Mouse (Mus musculus) heart, postnatal 25 days (tissue): ENCODE data around the gene Gk. TPM values are rescaled to one million over a fixed set of nuclear protein-coding genes. Genes with fewer than 3 reads are reported as not detected.

Experiments
- DNase-seq: peaks from one replicate; pipeline ENCODE4 v3.0.0; 2022; ENCODE audit warnings: low spot score
- intact Hi-C: fragments of 180-260 bp; cut with DNase I; formaldehyde crosslinking; loops from one replicate; pipeline ENCODE4 v1.15.1; 2025
- total RNA-seq, 2 experiments: library from RNA; stranded (reverse); gene quantifications; 2 replicates each; pipeline ENCODE4 v1.2.3; 2021

Gene Gk
- 10 to 100 TPM; 25.4 to 29.7 TPM for total RNA-seq

DNA sequence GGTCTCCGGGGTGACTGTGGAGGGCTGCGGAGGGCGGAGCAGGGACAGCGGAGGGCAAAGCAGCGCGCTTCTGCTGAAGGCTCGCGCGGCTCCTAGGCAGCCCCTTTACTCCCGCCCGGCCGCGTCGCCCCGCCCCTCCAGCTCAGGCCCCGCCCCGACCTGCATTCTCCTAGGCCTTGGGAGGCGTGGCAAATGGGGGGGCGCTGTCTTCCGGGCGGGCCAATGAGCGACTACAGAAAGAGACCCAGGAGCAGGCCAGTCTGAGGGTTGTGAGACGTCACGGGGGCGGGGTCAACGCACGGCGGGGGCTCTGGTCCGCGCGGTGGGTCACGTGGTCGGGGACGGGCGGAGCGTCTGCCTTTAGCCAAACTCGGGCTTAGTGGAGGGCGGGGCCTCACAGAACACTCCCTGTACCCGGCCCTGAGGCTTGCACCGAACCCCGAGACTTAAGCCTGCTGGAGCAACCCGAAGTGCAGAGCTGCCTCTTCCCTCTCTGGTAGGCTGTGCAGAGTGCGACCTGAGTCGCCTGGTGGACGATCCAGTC lies at the start of gene Gk:
Gene Gk (minus strand): TSS at position 276 of the 544 bp plus-strand sequence.
- peak; percentile 95 for DNase-seq
- intact Hi-C loops: no loop called here

DNA sequence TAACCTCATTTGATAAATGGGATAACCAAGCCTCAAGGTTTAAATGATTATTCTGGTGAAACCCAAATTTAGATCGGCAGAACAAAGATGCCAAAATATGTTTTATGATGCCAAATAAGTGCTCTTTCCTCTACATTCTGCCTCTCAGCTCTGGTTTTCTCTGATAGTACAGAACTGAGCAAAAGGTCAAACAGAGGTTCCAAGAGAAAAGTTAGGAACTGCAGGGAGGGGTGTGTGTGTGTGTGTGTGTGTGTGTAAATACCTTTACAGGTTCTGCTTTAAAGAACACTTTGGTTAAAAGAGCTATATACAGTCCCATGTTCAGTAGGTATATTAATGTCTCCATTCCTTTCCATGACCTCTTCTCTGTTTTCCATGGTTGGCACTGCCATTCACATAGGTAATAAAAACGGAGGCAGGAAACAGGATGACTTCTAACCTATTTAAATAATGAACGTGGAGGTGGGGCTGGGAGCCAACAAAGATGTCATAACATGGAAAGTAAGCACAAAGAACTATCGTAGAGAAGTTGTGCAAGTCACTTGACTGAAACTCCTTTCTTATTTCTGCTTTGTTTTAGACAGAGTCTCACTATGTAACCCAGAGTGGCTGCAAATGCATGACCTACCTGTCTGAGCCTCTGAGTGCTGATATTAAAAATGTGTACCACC lies 28.2 kb upstream of the Gk start:
- no peak for DNase-seq
- intact Hi-C loops: no loop called here

DNA sequence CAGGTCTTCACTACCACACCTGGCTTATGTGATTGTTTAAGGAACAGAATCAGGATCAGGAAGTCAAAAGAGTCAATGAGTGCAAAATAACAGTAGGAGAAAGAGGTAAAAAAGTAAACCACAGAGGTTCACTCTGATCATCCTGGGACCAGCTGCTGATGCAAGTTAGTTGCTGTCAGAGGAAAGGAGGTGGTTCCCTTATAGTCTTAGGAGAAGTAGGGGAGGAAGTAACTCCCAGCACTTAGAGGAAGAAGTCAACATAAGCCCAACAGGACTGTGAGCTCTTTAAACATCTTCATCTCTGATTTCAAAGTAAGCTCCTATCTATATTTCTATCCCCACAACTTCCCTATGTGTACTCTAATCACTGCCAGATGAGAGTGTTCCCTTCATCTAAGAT lies 26.4 kb upstream of the Gk start:
- no peak for DNase-seq
- intact Hi-C loops: no loop called here

- DNase-seq: no peak
- intact Hi-C loops: no loop called here
These were observed 20.8 kb upstream of the Gk start for GRCm38 (mm10) chrX:85797449-85797848.

DNA sequence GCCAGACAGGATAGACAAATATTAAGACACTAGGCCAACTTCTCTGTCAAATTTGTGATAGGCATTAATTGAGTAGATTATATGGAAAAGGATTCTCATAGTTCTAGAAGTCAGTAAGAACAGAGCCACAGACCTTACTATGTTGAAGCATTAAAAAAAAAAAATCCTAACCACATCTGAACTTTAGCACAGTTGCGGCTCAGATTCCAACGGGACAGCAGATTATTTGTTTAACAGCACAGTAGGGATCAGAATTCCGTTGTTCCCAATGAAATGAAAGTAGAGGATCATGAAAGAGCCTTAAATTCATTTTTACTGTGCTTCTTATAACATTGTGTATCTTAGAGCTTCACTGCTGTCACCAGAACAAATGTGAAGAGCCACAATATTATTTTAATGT lies 1.7 kb upstream of the Gk start:
- DNase-seq: no peak
- intact Hi-C loops: no loop called here

DNA sequence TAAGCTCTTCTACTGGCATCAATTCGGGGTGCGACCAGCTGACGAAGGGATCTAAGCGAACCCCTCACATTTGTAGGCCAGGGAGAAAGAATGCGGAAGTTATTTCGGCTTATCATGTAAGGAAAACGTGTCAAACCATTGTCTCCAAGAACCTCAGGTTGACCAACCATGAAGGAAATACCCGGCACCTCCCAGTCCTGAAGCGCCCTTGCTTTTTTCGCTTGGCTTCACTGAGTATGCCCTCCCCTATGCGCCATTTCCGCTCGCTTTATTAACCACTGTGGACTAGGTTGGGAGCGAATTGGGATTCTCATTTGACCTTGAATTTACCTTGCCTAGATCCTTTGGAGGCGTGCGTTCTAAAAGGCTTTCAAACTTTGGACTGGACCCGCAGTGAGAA lies 522 bp upstream of the Gk start:
- intact Hi-C loops: no loop called here
- DNase-seq: peak; percentile 19

DNA sequence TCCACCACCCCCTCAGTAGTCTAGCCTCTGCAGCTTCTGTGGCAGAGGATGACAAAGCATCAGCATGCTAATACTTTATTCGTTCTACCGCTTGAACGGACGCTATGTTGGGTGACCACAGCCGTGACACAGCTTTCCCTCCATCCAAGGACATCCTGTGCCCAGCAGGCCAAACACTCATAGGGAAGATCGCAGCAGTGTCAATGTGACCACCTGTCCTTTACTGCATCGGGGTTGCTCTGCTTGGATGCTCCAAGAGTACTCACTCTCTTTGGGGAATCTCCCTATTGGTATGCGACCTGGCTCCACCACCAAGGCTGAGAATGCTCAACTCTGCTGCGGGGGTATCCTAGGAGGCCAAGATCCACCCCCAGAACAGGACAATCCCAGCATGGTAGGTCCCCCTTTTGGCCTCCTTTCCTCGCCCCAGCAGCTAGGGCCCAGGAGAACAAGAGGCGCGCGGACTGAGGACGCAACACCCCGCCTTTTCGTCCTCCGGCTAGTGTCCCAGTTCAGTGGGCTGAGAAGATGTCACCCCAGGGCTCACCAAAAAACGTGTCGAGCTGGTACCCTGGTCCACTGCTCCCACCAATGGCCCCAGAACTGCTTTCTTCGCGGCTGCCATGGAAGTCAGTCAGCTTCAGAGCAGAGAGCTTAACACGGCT lies 608 bp downstream of the Gk start:
- intact Hi-C loops: no loop called here
- no peak for DNase-seq

- intact Hi-C loops: no loop called here
- no peak for DNase-seq
These were observed 5.3 kb downstream of the Gk start for GRCm38 (mm10) chrX:85771303-85771702.

DNA sequence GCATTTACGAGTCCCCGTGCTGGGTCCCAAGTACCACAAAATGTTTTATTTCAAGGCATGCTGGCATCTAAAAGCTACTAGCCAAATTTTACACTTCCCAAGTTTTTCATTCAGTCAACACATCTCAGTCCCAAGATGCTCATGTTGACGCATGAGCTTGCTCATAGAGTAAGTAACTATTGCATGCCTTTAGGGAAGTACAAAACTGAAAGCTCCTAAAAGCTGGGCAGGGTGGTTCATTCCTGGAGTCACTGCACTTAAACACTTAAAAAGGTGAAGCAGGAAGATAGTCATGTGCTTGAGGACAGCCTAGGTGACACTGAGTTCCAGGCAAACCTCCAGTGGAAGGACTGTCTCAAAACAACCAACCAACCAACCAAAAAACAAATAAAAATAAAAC lies 5.9 kb downstream of the Gk start:
- DNase-seq: no peak
- intact Hi-C loops: no loop called here

DNA sequence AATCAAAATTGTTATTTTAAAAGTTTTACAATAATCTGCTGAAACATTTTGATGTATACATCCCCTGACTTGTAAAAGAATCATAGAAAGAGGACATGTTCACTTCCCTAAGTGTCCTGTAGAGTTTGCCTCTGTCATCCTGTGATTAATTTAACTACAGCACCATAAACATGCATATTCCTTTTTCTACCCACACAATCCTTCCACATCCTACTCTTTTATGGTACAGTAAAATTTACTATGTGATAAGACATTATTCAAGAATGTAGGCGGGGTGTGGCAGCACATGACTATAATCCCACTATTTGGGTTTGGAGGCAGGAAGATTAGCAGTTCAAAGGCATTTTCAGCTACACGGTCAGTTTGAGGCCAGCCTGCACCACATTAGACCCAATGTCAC lies 8.0 kb downstream of the Gk start:
- intact Hi-C loops: no loop called here
- DNase-seq: no peak

DNA sequence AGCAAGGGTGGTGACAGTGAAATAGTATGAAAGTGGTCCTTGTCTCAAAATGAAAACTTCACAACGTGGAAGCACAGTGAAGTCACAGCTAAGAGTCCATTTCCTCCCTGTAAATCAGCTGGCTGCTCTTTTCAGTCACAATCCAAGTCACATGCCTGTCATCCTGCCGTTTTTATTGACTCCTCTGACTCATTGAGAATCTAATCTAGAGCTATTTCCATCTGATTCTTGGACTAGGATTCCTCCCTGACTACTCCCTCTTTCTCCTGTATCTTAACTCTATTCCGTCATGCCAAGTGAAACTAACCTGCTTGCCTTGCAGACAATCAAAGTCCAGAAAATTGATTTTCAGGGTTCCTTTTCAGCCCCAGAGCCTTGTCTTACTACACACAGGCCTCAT lies 20.6 kb downstream of the Gk start:
- no peak for DNase-seq
- intact Hi-C loops: no loop called here

GRCm38 (mm10) chrX:85743837-85744236 lies 32.8 kb downstream of the Gk start:
- intact Hi-C loops: no loop called here
- DNase-seq: no peak

- no peak for DNase-seq
- intact Hi-C loops: loop anchor here (10.0 kb wide), 1 partner anchor 142 kb away; the partner anchor contains the start of gene 5430427O19Rik
These were observed 43.4 kb downstream of the Gk start for GRCm38 (mm10) chrX:85733228-85733627.

DNA sequence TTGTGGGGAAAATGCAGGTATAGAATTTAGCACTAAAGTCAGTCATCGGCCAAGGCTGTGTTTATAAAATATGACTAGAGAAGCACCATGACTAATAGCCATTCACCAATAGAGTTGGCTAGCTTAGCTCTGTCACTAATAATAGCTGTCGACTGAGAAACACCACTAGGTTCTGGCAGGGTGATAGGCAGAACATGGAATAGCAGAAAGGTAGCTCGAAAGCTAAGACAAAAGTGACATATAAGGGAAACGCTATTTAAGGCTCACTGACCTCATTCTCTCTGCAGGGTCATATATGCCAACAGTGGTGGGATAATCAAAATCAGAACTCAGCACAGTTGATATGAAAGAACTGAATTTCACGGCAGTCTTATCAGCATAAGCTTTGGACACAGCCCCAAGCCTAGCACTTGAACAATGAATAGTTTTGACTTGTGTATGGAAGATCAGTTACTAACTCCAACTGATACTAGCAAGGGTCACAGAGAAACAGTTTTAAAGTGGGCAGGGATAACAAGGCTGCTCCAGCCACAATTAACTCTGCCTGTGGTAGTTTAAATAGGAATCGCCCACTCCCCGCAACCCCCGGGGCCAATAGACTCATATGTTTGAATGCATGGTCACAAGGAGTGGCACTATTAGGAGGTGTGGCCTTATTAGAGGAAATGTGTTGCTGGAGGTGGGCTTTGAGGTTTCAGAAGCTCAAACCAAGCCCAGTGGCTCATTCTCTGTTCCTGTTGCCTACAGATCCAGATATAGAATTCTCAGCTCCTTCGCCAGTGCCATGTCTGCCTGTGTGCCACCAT lies 45.3 kb downstream of the Gk start:
- no peak for DNase-seq
- intact Hi-C loops: loop anchor here (10.0 kb wide), 1 partner anchor 143 kb away; the partner anchor contains the start of gene 5430427O19Rik

- intact Hi-C loops: loop anchor here (2.0 kb wide), 1 partner anchor 198 kb away; no protein-coding TSS in a partner anchor
These were observed 55.4 kb downstream of the Gk start for GRCm38 (mm10) chrX:85721226-85721625.

GRCm38 (mm10) chrX:85710399-85710798 lies 66.2 kb downstream of the Gk start:
- no peak for DNase-seq
- intact Hi-C loops: no loop called here

More at GRCm38 (mm10) chrX:85721226-85721625, 55.4 kb downstream of the Gk start:
- DNase-seq: no peak

- intact Hi-C loops: no loop called here
- DNase-seq: no peak
These were observed 70.9 kb downstream of the Gk start for GRCm38 (mm10) chrX:85705715-85706114.

- intact Hi-C loops: no loop called here
- no peak for DNase-seq
These were observed 92.9 kb downstream of the Gk start for GRCm38 (mm10) chrX:85683723-85684122.

GRCm38 (mm10) chrX:85682125-85682524 lies 94.5 kb downstream of the Gk start:
- intact Hi-C loops: no loop called here
- DNase-seq: no peak

DNA sequence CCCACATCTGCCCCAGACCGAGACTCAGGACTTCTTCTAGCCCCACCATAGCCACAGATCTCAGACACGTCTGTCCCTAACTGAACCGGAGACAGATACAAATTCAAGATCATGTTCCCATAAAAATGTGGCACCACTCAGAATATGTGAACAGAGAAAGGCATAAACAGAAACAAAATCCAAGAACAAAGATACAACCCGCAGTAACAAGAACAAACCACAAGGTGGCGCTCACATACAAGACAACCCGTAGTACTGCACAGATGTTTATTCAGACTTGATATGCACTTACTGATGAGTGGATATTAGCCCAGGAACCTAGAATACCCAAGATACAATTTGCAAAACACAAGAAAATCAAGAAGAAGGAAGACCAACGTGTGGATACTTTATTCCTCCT lies 99.8 kb downstream of the Gk start:
- intact Hi-C loops: loop anchor here (1.0 to 2.0 kb wide), 2 partner anchors 199 to 242 kb away; no protein-coding TSS in a partner anchor
- no peak for DNase-seq
